Comparison of ENCODE assay signal across 27 mouse cellular contexts in the genomic region with DNA sequence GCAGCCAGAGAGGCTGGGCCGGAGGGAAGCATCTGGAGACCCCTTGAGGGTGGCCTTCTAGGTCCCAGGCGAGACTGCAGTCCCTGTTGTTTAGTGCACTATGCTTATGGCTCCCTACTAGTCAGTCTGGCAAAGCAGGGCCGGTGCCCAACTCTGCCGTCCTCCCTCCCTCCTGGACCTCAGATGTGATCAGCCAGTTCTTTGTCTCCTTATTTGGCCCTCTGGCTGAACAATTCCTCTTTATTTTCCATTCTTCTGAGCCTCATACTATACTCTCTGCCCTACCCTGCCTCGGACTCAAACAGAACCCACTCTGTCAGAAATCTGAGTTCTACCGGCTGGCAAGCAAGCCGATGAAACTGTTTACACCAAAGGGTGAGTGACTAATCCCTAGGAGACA. TPM values are rescaled to one million over a fixed set of nuclear protein-coding genes. Genes with fewer than 3 reads are reported as not detected.
DNase-seq lines count a peak whose midpoint lies in the region; ATAC-seq lines count a peak whose summit lies in the region.
"Had no signal": no experiment of that assay in that cellular context is flagged by ENCODE, and none has a peak within 500 bp of the region (broad histone marks: within the 10 kb centered on the region; RNA-seq: fewer than 3 reads in every experiment).

No protein-coding gene starts in this region.

- 76% methylated on average over 7 of the region's 7 CpGs for WGBS in kidney, embryonic 14.5 days
- 47% methylated on average over 7 of the region's 7 CpGs for WGBS in midbrain, embryonic 11.5 days
- 52% methylated on average over 7 of the region's 7 CpGs for WGBS in midbrain, embryonic 10.5 days

- no peak overlapping the region for H3K27ac ChIP-seq in kidney, embryonic 14.5 days (ENCODE audit: low read depth, low read length)
- H3K27ac ChIP-seq in midbrain, embryonic 11.5 days (ENCODE audit: low read depth, low read length), result no peak overlapping the region
- H3K27ac ChIP-seq in midbrain, embryonic 10.5 days (replicated peaks), result no peak overlapping the region
- H3K27ac ChIP-seq: forebrain, embryonic 13.5 days; hindbrain, embryonic 14.5 days; kidney, embryonic 15.5 days; limb, embryonic 15.5 days; liver, embryonic 13.5 days; neural tube, embryonic 13.5 days had no signal

- H3K4me3 ChIP-seq in kidney, embryonic 14.5 days (ENCODE audit: low read length), result no peak overlapping the region
- H3K4me3 ChIP-seq in midbrain, embryonic 11.5 days (ENCODE audit: low read depth, low read length), result no peak overlapping the region
- no peak overlapping the region for H3K4me3 ChIP-seq in midbrain, embryonic 10.5 days
- H3K4me3 ChIP-seq: forebrain, embryonic 13.5 days; kidney, embryonic 15.5 days; limb, embryonic 10.5 days; limb, embryonic 15.5 days; liver, embryonic 13.5 days; megakaryocyte, embryonic 14.5 days; neural tube, embryonic 13.5 days had no signal

- no peaks in the 10 kb centered on the region for H3K9me3 ChIP-seq in kidney, embryonic 14.5 days (ENCODE audit: control insufficient read depth, low read length)
- no peaks in the 10 kb centered on the region for H3K9me3 ChIP-seq in midbrain, embryonic 11.5 days (ENCODE audit: control insufficient read depth, low read length)
- no peaks in the 10 kb centered on the region for H3K9me3 ChIP-seq in midbrain, embryonic 10.5 days (replicated peaks)
- H3K9me3 ChIP-seq: forebrain, embryonic 13.5 days; G1E; kidney, embryonic 15.5 days; limb, embryonic 10.5 days; limb, embryonic 15.5 days; liver, embryonic 13.5 days; megakaryocyte, embryonic 14.5 days; neural tube, embryonic 13.5 days had no signal

- H3K27me3 ChIP-seq in kidney, embryonic 14.5 days (ENCODE audit: control insufficient read depth, insufficient read depth, low read length), result 0 out of 2 replicates have a peak, but pooled peaks cover 3% of the 10 kb centered on the region
- H3K27me3 ChIP-seq in midbrain, embryonic 11.5 days (ENCODE audit: control insufficient read depth, insufficient read depth, low read length), result no peaks in the 10 kb centered on the region
- no peaks in the 10 kb centered on the region for H3K27me3 ChIP-seq in midbrain, embryonic 10.5 days (ENCODE audit: low read depth, poor library complexity, severe bottlenecking)
- H3K27me3 ChIP-seq: forebrain, embryonic 13.5 days; kidney, embryonic 15.5 days; limb, embryonic 15.5 days; liver, embryonic 13.5 days; neural tube, embryonic 13.5 days had no signal

- H3K4me2 ChIP-seq in kidney, embryonic 14.5 days (replicated peaks; ENCODE audit: low read depth, low read length), result no peak overlapping the region
- no peak overlapping the region for H3K4me2 ChIP-seq in midbrain, embryonic 11.5 days
- H3K4me2 ChIP-seq: forebrain, embryonic 13.5 days; heart, embryonic 11.5 days; hindbrain, embryonic 14.5 days; kidney, embryonic 15.5 days; limb, embryonic 15.5 days; liver, embryonic 13.5 days; neural tube, embryonic 13.5 days had no signal

- peak; percentile 17 for DNase-seq in cerebellum, adult 11-12 months
- DNase-seq in cerebellum, adult 11 months, result no peak
- DNase-seq in kidney, postnatal 10 days, result no peak
- DNase-seq in midbrain, embryonic 11.5 days (ENCODE audit: low spot score, missing footprints), result peak; percentile 61
- DNase-seq in midbrain, embryonic 10.5 days (ENCODE audit: low spot score), result no peak
- peak; percentile 37 for DNase-seq in NIH3T3 (ENCODE audit: low read depth)
- DNase-seq in gastrocnemius, adult 8-10 months (ENCODE audit: low spot score in 2 of 2), result no peak
- DNase-seq: gastrocnemius, postnatal 36 days; heart, adult 18-20 months; heart, postnatal 36 days; kidney, postnatal 36 days; liver, embryonic 13.5 days; lung, adult 18-20 months; right cerebral cortex, postnatal 14 days; thymus, postnatal 14 days had no signal

- peak; percentile 32; the same call in 1 of the 2 replicates for ATAC-seq in kidney, embryonic 14.5 days (ENCODE audit: low FRiP score, low TSS enrichment)
- ATAC-seq in midbrain, embryonic 11.5 days (ENCODE audit: low FRiP score), result no peak
- ATAC-seq: intestine, postnatal 0 days; lung, postnatal 0 days had no signal

- H3K9ac ChIP-seq in kidney, embryonic 14.5 days (ENCODE audit: low read depth, low read length), result no peak overlapping the region
- no peak overlapping the region for H3K9ac ChIP-seq in midbrain, embryonic 11.5 days (ENCODE audit: low read length)
- H3K9ac ChIP-seq: forebrain, embryonic 13.5 days; hindbrain, embryonic 14.5 days; kidney, embryonic 15.5 days; limb, embryonic 15.5 days; liver, embryonic 13.5 days; neural tube, embryonic 13.5 days had no signal

- no peaks in the 10 kb centered on the region for H3K36me3 ChIP-seq in kidney, embryonic 14.5 days (ENCODE audit: control insufficient read depth, insufficient read depth, low read length)
- H3K36me3 ChIP-seq in midbrain, embryonic 11.5 days (ENCODE audit: control insufficient read depth, insufficient read depth, low read length), result no peaks in the 10 kb centered on the region
- no peaks in the 10 kb centered on the region for H3K36me3 ChIP-seq in midbrain, embryonic 10.5 days
- H3K36me3 ChIP-seq: G1E; kidney, embryonic 15.5 days; limb, embryonic 10.5 days; limb, embryonic 15.5 days; liver, embryonic 13.5 days; neural tube, embryonic 13.5 days had no signal

- H3K4me1 ChIP-seq in kidney, embryonic 14.5 days (ENCODE audit: control insufficient read depth, insufficient read depth, low read length), result no peaks in the 10 kb centered on the region
- H3K4me1 ChIP-seq in midbrain, embryonic 11.5 days (ENCODE audit: control insufficient read depth, insufficient read depth, low read length), result no peaks in the 10 kb centered on the region
- H3K4me1 ChIP-seq in midbrain, embryonic 10.5 days, result no peaks in the 10 kb centered on the region
- H3K4me1 ChIP-seq: forebrain, embryonic 13.5 days; liver, embryonic 13.5 days had no signal

RNA-seq across cellular contexts. Expression of gene Ttc32, which starts 23.5 kb away (rescaled TPM):
- 26.1 and 30.4 TPM in 2 replicates for polyA plus RNA-seq in kidney, embryonic 14.5 days (2014; fragmentation: Nextera tagmentation; extraction: Ambion mirVana)
- polyA plus RNA-seq in midbrain, embryonic 11.5 days (2014; fragmentation: Nextera tagmentation; extraction: Ambion mirVana), result 24.0 and 26.2 TPM in 2 replicates
- 23.2 and 24.3 TPM in 2 replicates for polyA plus RNA-seq in midbrain, embryonic 10.5 days (2016; fragmentation: Nextera tagmentation; extraction: Ambion mirVana)
- total RNA-seq in gastrocnemius, adult 8-10 months (2022), result 10 to 100 TPM; 24.7 to 26.7 (median 25.9) TPM
- polyA plus RNA-seq: G1E had no signal

Comparison
In these comparisons a context has a peak if more than half of its experiments do, and no peak if none do; other contexts are left out.
1. DNase-seq: peak in cerebellum, adult 11-12 months (single experiment), midbrain, embryonic 11.5 days (single experiment) and NIH3T3 (single experiment); none in cerebellum, adult 11 months (single experiment), kidney, postnatal 10 days (single experiment), midbrain, embryonic 10.5 days (single experiment) and gastrocnemius, adult 8-10 months (0 of 2).